Mouse (Mus musculus) kidney, postnatal 0 days (tissue): Measurements from ENCODE around the gene Nrl. TPM values are rescaled to one million over a fixed set of nuclear protein-coding genes. Genes with fewer than 3 reads are reported as not detected.

ENCODE experiments used
- ATAC-seq: fragments of 200-750 bp; cut with Nextera tagmentation; replicated peaks from 2 replicates; pipeline ENCODE4 v1.8.0; 2017; ENCODE audit warnings: low read depth, moderate number of reproducible peaks, moderate TSS enrichment, moderate library complexity; ENCODE audit not compliant: low FRiP score
- DNase-seq: peaks from one replicate; pipeline ENCODE4 v3.0.0-alpha.2; 2016; ENCODE audit warnings: low spot score
- H3K27ac ChIP-seq: fragments of 300-500 bp; sonication (generic); 2 replicates; pipeline ENCODE4 v1.5.1; 2014; ENCODE audit warnings: mild to moderate bottlenecking
- H3K27me3 ChIP-seq: fragments of 300-500 bp; sonication (generic); 2 replicates; pipeline ENCODE4 v1.6.1; 2014; ENCODE audit warnings: low read length, mixed read lengths; ENCODE audit not compliant: insufficient read depth
- H3K36me3 ChIP-seq: fragments of 300-500 bp; sonication (generic); 2 replicates; pipeline ENCODE4 v1.6.1; 2014; ENCODE audit warnings: low read length, mixed read lengths; ENCODE audit not compliant: insufficient read depth
- H3K4me1 ChIP-seq: fragments of 300-500 bp; sonication (generic); replicated peaks from 2 replicates; pipeline ENCODE4 v1.6.1; 2014; ENCODE audit warnings: antibody characterized with exemption, low read length, mixed read lengths; ENCODE audit not compliant: insufficient read depth
- H3K4me2 ChIP-seq: fragments of 300-500 bp; sonication (generic); 2 replicates; pipeline ENCODE4 v1.6.1; 2014; ENCODE audit warnings: mild to moderate bottlenecking, low read length, moderate library complexity, mixed read lengths
- H3K4me3 ChIP-seq: fragments of 300-500 bp; sonication (generic); replicated peaks from 2 replicates; pipeline ENCODE4 v1.5.1; 2014; ENCODE audit warnings: low read depth, low read length
- H3K9ac ChIP-seq: fragments of 300-500 bp; sonication (generic); 2 replicates; pipeline ENCODE4 v1.6.1; 2014; ENCODE audit warnings: low read depth, low read length
- H3K9me3 ChIP-seq: fragments of 300-500 bp; sonication (generic); replicated peaks from 2 replicates; pipeline ENCODE4 v1.6.1; 2016; ENCODE audit warnings: low read length, inconsistent platforms, mixed read lengths
- CTCF ChIP-seq: IDR thresholded peaks from 2 replicates; pipeline ENCODE4 v1.5.1; 2016; ENCODE audit warnings: antibody characterized with exemption, low read depth, mild to moderate bottlenecking, moderate library complexity
- WGBS: fragments of 180-500 bp; shearing (Covaris S2); extraction: QIAGEN DNeasy Blood & Tissue Kit; methylation state at CpG from one replicate; pipeline ENCODE4 v1.1.7; 2014; 5-methylcytosine and 5-hydroxymethylcytosine counted together
- polyA plus RNA-seq: library from polyadenylated mRNA; unstranded; fragments of >200 nt; fragmentation: Nextera tagmentation; extraction: Ambion mirVana; gene quantifications from 2 replicates; pipeline ENCODE4 v1.2.1, GENCODE M21; 2015

The Nrl gene
- polyA plus RNA-seq, 1 experiment from 2014 or later, result not detected

DNA sequence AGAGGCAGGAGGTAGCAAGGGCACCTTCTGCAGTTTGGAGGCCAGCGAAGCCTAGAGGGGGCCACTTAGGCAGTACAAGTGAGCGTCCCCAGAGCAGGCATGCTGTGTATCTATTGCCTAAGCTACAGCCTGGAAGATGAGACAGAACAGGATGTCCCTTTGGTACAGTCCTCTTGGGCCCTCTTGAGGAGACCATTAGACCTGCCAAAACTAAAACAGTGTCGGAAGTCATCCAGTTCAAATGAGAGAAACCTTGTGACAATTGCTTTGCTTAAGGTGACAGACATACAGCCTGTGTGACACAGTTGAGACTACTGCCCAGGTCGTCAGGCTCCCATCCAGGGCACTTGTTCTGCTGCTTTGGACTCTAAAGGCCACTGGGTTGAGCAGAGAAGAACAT, 5.2 kb downstream of the Nrl start:
- Histone ChIP-seq H3K36me3 (no peaks in the 10 kb centered on the region), H3K9ac (no peak overlapping the region), H3K4me1 (no peaks in the 10 kb centered on the region), H3K4me2 (no peak overlapping the region), H3K27ac (no peak overlapping the region), H3K27me3 (peaks cover 20% of the 10 kb centered on the region), H3K9me3 (no peaks in the 10 kb centered on the region), H3K4me3 (no peak overlapping the region)
- ATAC-seq (no peak), DNase-seq (no peak)
- peak; percentile 23; the same call in 1 of the 2 replicates for TF ChIP-seq CTCF
- 61% methylated on average over 4 of the region's 4 CpGs for WGBS

DNA sequence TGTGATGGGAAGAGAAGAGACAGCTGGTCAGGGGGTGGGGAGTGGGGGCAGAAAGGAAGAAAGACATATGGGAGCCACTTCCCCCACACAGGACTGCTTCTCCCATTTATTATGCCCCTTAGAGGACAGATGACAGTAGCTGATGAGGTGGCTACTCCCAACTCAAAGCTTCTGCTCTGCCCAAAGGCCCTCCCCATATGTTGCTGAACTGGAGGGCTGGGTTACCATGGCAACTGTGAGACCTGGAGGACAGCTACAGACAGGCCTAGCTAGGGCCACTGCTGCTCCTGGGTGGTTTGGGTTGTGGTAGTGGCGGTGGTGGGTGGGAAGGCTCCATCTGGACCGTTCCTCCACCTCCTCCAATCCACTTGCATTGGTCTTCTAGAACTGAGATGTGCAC, 5.9 kb downstream of the Nrl start:
- no peak for ATAC-seq
- H3K4me2 ChIP-seq, result no peak overlapping the region
- no peaks in the 10 kb centered on the region for H3K4me1 ChIP-seq
- no peaks in the 10 kb centered on the region for H3K9me3 ChIP-seq
- WGBS, result 47% methylated on average over 2 of the region's 2 CpGs
- no peak overlapping the region for H3K9ac ChIP-seq
- no peaks in the 10 kb centered on the region for H3K36me3 ChIP-seq
- no peak for TF ChIP-seq CTCF
- DNase-seq, result no peak
- no peak overlapping the region for H3K27ac ChIP-seq
- H3K27me3 ChIP-seq, result peaks cover 20% of the 10 kb centered on the region
- H3K4me3 ChIP-seq, result no peak overlapping the region

DNA sequence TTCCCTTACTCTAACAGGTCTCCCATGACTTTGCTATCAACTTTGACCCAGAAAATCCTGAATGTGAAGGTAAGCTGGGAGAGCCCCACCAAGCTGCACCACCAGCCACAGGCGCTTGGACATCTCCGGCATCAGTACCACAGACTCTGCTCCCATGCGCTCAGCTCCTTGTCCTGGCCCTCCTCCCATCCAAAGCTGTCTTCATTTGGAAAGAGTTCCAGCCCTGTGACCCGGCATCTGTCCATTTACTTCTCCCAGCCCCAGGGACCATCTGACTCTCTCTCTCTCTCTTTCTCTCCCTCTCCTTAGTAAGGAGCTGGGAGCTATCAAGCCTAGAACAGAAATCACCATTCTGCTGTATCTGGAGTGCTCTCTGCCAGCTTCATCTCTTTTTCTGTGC, 8.9 kb downstream of the Nrl start:
- DNase-seq, result no peak
- no peak overlapping the region for H3K27ac ChIP-seq
- 92% methylated on average over 4 of the region's 4 CpGs for WGBS

DNA sequence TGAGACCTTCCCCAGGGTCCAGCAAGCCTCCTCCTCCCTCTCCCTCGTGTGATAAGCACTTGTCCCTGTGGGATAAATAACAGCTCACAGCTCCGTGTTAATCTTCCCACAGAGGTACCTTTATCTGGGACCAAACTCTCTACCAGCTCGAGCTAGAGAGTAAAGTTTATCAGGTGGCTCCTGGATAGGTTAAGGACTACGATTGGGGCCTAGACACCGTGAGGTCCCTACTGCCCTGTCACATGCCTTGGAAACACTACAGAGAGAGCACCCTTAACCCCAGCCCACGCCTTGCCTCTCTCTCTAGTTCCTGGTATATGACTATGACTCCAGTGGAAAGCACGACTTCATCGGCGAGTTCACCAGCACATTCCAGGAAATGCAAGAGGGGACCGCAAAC, 10.9 kb downstream of the Nrl start:
- no peak for DNase-seq
- Histone ChIP-seq H3K36me3 (no peaks in the 10 kb centered on the region), H3K4me2 (no peak overlapping the region), H3K9ac (no peak overlapping the region), H3K4me3 (no peak overlapping the region), H3K27me3 (no peaks in the 10 kb centered on the region), H3K27ac (no peak overlapping the region), H3K4me1 (no peaks in the 10 kb centered on the region), H3K9me3 (no peaks in the 10 kb centered on the region)
- 63% methylated on average over 10 of the region's 10 CpGs for WGBS
- TF ChIP-seq CTCF, result no peak
- ATAC-seq, result no peak

More for the DNA sequence above, 8.9 kb downstream of the Nrl start:
- Histone ChIP-seq H3K36me3 (no peaks in the 10 kb centered on the region), H3K9me3 (no peaks in the 10 kb centered on the region), H3K27me3 (peaks cover 12% of the 10 kb centered on the region), H3K4me2 (no peak overlapping the region), H3K4me3 (no peak overlapping the region), H3K9ac (no peak overlapping the region), H3K4me1 (no peaks in the 10 kb centered on the region)
- TF ChIP-seq CTCF, result no peak
- no peak for ATAC-seq

DNA sequence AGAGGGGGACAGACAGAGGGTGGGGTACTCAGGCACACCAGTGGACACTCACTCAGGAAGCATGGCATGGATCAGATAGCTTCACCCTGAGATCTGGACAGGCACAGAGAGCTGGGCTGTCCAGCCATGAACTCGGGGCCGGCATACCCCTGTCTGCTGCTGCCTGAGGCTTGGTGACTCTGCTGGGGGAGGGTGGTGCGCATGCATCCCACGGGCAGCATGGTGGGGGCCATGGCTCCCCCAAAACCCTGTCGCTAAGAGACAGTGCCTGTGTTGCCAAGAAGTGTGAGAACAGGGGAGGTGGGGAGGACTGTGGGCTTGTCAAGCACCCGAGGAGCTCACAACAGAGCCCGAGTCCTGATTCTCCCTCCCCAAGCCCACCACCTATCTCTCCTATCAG, 13.7 kb downstream of the Nrl start:
- no peak; the same call in 1 of the 2 replicates for ATAC-seq

DNA sequence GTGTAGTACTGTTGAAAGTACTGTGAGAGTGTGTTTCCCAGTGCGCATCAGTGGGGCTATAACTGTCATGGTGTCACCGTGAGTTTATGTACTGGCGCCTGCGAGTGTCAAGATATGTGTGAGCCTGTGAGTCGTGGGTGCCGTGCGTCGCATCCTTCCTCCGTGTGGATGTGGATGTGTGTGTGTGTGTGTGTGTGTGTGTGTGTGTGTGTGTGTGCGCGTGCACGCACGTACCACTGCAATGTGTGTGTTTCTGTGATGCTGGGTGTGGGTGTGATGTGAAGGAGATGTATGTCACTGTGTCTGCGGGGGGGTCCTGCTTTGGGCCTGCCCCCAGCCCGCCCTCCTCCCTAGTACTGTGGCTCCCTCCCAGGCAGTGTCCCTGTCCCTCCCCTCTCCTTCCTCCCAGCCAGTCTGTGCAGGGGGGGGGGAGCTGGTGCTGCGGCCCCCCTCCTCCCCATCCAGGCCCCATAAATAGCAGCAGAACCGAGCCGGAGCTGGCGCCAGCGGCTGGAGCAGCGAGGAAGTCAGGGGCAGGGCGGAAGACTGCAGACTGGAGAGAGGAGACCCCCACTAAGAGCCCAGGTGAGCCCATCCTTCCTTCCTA, 14.6 kb downstream of the Nrl start, which contains the start of gene Cpne6:
TSS of gene Cpne6 (plus strand) at position 321 of the 607 bp plus-strand sequence.
- H3K27ac ChIP-seq, result no peak within 1 kb of the TSS
- no peaks in the 10 kb centered on the region for H3K9me3 ChIP-seq
- no peak within 1 kb of the TSS for H3K9ac ChIP-seq
- no peak for TF ChIP-seq CTCF
- H3K4me3 ChIP-seq, result no peak within 1 kb of the TSS
- no peaks in the 10 kb centered on the region for H3K36me3 ChIP-seq
- 56% methylated on average over 19 of the region's 22 CpGs for WGBS
- no peak for DNase-seq
- no peaks in the 10 kb centered on the region for H3K4me1 ChIP-seq
- H3K27me3 ChIP-seq, result no peaks in the 10 kb centered on the region
- no peak within 1 kb of the TSS for H3K4me2 ChIP-seq
- ATAC-seq, result no peak

More for the DNA sequence above, 13.7 kb downstream of the Nrl start:
- Histone ChIP-seq H3K9ac (no peak overlapping the region), H3K9me3 (no peaks in the 10 kb centered on the region), H3K4me3 (no peak overlapping the region), H3K4me2 (no peak overlapping the region), H3K27ac (no peak overlapping the region), H3K4me1 (no peaks in the 10 kb centered on the region), H3K36me3 (no peaks in the 10 kb centered on the region), H3K27me3 (no peaks in the 10 kb centered on the region)
- no peak for DNase-seq
- TF ChIP-seq CTCF, result no peak
- WGBS, result 40% methylated on average over 7 of the region's 7 CpGs

DNA sequence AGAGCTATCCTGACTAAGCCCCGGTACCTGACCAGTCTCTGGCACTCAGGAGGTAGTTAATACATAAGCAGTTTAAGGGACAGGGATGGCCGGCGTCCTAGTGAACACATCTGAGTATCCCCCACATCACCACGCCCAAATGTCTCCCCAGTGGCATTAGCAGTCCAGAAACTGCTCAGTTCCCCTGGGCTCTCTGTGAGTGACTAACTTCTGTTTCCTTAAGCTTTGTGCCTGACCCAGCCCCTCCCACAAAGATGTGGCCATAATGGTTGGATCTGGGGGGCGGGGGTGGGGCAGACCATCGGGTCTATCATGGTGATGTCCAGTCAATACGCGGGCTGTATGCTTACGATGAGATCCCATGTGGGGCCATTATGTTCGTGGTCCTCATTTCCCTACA, 15.2 kb downstream of the Nrl start:
- Histone ChIP-seq H3K9ac (no peak overlapping the region), H3K27ac (no peak overlapping the region), H3K4me1 (no peaks in the 10 kb centered on the region), H3K9me3 (no peaks in the 10 kb centered on the region), H3K27me3 (no peaks in the 10 kb centered on the region), H3K36me3 (no peaks in the 10 kb centered on the region), H3K4me3 (no peak overlapping the region), H3K4me2 (no peak overlapping the region)
- no peak for TF ChIP-seq CTCF
- 75% methylated on average over 10 of the region's 10 CpGs for WGBS
- DNase-seq (no peak), ATAC-seq (no peak)
